Mouse (Mus musculus): ENCODE results near the gene Olfr715b.
"Not testable (repeated sequence)": the region's sequence is repeated elsewhere in the genome, so short reads cannot be mapped to it uniquely, and the experiment has no call there.

The Olfr715b gene

DNA sequence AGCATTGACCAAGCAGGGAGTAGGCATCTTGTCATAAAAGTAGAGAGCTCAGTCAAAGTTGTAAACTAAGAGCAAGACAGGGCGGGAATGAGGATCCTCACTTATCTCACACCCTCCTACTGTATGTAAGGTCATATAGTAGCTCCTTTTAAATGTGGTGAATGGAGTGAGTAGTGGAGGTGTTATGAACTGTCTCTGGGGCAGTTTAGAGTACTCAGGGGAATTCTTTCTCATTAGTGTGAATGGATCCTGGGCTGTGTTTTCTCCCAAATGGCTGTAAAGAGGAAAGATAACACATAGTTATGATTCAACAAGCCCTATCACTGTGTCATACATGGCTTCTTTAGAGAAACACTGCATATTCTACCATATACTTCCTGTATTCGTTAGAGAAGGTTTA is at the start of gene Olfr715b:
Gene Olfr715b (minus strand): TSS at position 101 of the 400 bp plus-strand sequence.
- TF ChIP-seq GATA4 (IDR thresholded peaks at IDR 0.05; ENCODE audit: insufficient replicate concordance, low read length), result not testable (repeated sequence)

DNA sequence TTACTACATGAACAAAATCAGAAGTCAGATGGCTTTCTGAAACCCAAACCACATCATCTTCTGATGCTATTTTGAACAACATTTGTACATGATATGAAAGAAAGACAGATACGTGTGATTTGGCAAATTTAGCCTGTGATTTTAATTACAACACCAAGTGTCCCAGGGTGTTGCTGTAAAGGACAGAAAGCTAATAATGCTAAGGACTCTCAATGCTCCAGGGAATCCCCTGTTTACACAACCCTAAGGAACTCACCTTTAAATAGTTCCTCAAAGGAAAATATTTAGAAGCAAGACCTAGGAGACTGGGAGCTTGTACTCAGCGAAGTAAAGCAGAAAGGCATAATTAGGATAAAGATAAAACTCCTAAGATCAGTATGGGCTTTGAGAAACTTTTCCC is 27.9 kb upstream of the Olfr715b start, which contains the start of gene Olfr716:
Gene Olfr716 (plus strand): TSS at position 301 of the 400 bp plus-strand sequence.
- not testable (repeated sequence) for TF ChIP-seq GATA4 (IDR thresholded peaks at IDR 0.05; ENCODE audit: insufficient replicate concordance, low read length)

DNA sequence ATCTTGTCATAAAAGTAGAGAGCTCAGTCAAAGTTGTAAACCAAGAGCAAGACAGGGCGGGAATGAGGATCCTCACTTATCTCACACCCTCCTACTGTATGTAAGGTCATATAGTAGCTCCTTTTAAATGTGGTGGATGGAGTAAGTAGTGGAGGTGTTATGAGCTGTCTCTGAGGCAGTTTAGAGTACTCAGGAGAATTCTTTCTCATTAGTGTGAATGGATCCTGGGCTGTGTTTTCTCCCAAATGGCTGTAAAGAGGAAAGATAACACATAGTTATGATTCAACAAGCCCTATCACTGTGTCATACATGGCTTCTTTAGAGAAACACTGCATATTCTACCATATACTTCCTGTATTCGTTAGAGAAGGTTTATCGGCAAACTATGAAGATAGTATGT is 20.8 kb upstream of the Olfr715b start, which contains the start of gene Olfr715:
Gene Olfr715 (minus strand): TSS at position 101 of the 400 bp plus-strand sequence.
- not testable (repeated sequence) for TF ChIP-seq GATA4 (IDR thresholded peaks at IDR 0.05; ENCODE audit: insufficient replicate concordance, low read length)

DNA sequence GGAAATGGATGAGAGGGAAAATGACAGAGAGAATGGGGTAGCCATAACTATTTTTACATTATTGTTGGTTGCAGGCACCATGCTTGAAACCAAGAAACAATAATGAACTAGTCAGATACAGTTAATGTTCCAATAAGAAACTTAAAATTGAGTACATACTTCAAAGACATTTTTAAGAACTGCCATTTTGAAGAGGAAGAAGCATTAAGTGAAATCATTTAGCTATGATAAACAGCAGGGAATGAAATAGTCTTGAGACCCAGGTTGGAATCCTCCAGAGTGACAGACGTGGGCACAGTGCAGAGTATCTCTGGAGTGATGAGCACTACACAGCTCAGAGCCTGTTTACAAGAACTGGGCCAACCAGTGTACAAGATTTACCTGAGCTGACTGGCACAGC is 17.2 kb downstream of the Olfr715b start, which contains the start of gene Olfr17:
Gene Olfr17 (plus strand): TSS at position 301 of the 400 bp plus-strand sequence.
- TF ChIP-seq GATA4 (IDR thresholded peaks at IDR 0.05; ENCODE audit: insufficient replicate concordance, low read length), result no peak

DNA sequence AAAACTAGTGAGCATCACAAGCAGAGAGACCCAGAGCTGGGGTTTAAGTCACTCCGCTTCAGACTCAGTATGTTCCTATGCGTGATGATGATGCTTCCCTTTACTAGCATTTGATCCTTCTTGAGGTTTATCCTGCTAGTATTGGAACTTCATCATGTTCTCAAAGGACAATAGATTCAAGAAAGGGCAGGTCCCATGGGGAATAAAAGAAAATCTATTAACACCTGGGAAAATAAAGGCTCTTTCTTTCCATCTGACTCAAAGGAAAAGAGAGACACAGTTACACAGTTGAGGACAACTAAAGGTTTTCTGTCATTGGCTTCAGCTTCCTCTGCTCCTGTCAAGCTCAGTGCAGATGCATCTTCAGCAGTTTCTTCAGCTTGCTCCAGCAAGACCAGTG is 39.5 kb downstream of the Olfr715b start, which contains the start of gene Olfr714:
Gene Olfr714 (plus strand): TSS at position 301 of the 400 bp plus-strand sequence.
- no peak for TF ChIP-seq GATA4 (IDR thresholded peaks at IDR 0.05; ENCODE audit: insufficient replicate concordance, low read length)
